Mouse (Mus musculus): ENCODE results near the gene Pnmt. TPM values are rescaled to one million over a fixed set of nuclear protein-coding genes. Genes with fewer than 3 reads are reported as not detected.

Pnmt gene
- total RNA-seq, 2 experiments from 2014 or later = 1.3 to 1.7 TPM

GRCm38 (mm10) chr11:98406621-98407020, 20.4 kb downstream of the Pnmt start:
- intact Hi-C loops (cut with DNase I) = no loop called here
- no peak for DNase-seq (ENCODE audit: low spot score)

- no peak for DNase-seq (ENCODE audit: low spot score)
- intact Hi-C loops (cut with DNase I) = no loop called here
Observed at GRCm38 (mm10) chr11:98408872-98409271, 22.6 kb downstream of the Pnmt start.

GRCm38 (mm10) chr11:98409341-98409822, 23.1 kb downstream of the Pnmt start:
- no peak for DNase-seq (ENCODE audit: low spot score)
- intact Hi-C loops (cut with DNase I) = no loop called here

GRCm38 (mm10) chr11:98412273-98412796, 26.1 kb downstream of the Pnmt start, which contains the start of gene Erbb2:
Gene Erbb2, plus strand, starts transcription at chr11:98412470.
- intact Hi-C loops (cut with DNase I) = no loop called here
- DNase-seq (ENCODE audit: low spot score) = peak; percentile 55

- no peak for DNase-seq (ENCODE audit: low spot score)
- intact Hi-C loops (cut with DNase I) = no loop called here
Observed at GRCm38 (mm10) chr11:98412797-98413301, 26.6 kb downstream of the Pnmt start.

GRCm38 (mm10) chr11:98413731-98414130, 27.5 kb downstream of the Pnmt start:
- intact Hi-C loops (cut with DNase I) = no loop called here
- no peak for DNase-seq (ENCODE audit: low spot score)

GRCm38 (mm10) chr11:98414162-98414561, 27.9 kb downstream of the Pnmt start:
- intact Hi-C loops (cut with DNase I) = no loop called here
- DNase-seq (ENCODE audit: low spot score) = no peak

- intact Hi-C loops (cut with DNase I) = no loop called here
- no peak for DNase-seq (ENCODE audit: low spot score)
Observed at GRCm38 (mm10) chr11:98417074-98417473, 30.8 kb downstream of the Pnmt start.

- no peak for DNase-seq (ENCODE audit: low spot score)
Observed at GRCm38 (mm10) chr11:98418273-98418672, 32.0 kb downstream of the Pnmt start.

GRCm38 (mm10) chr11:98418939-98419547, 32.8 kb downstream of the Pnmt start:
- intact Hi-C loops (cut with DNase I) = no loop called here
- DNase-seq (ENCODE audit: low spot score) = no peak

More at GRCm38 (mm10) chr11:98418273-98418672, 32.0 kb downstream of the Pnmt start:
- intact Hi-C loops (cut with DNase I) = no loop called here

- DNase-seq (ENCODE audit: low spot score) = no peak
- intact Hi-C loops (cut with DNase I) = no loop called here
Observed at GRCm38 (mm10) chr11:98426592-98426991, 40.3 kb downstream of the Pnmt start.

- intact Hi-C loops (cut with DNase I) = no loop called here
- no peak for DNase-seq (ENCODE audit: low spot score)
Observed at GRCm38 (mm10) chr11:98428436-98428835, 42.2 kb downstream of the Pnmt start.

- intact Hi-C loops (cut with DNase I) = no loop called here
- DNase-seq (ENCODE audit: low spot score) = no peak
Observed at GRCm38 (mm10) chr11:98431743-98432502, 45.7 kb downstream of the Pnmt start.

GRCm38 (mm10) chr11:98435723-98436122, 49.5 kb downstream of the Pnmt start:
- intact Hi-C loops (cut with DNase I) = loop anchor here (5.0 kb wide), 1 partner anchor 33 kb away; the partner anchor contains the start of gene Pgap3
- DNase-seq (ENCODE audit: low spot score) = no peak

GRCm38 (mm10) chr11:98437441-98437840, 51.2 kb downstream of the Pnmt start:
- DNase-seq (ENCODE audit: low spot score) = no peak
- intact Hi-C loops (cut with DNase I) = loop anchor here (5.0 kb wide), 1 partner anchor 35 kb away; the partner anchor contains the start of gene Pgap3

Other genes with a start within 250 kb of the Pnmt start
- gene Fbxl20, start 236.0 kb upstream of the Pnmt start, total RNA-seq (2021) = 10 to 100 TPM; 21.4 to 23.1 TPM
- 10 to 100 TPM; 40.0 to 40.6 TPM for gene Med1, start 193.2 kb upstream of the Pnmt start, total RNA-seq (2021)
- 10 to 100 TPM; 20.7 to 23.0 TPM for gene Cdk12, start 183.4 kb upstream of the Pnmt start, total RNA-seq (2021)
- gene Neurod2, start 56.8 kb upstream of the Pnmt start, total RNA-seq (2021) = not detected
- gene Ppp1r1b, start 38.0 kb upstream of the Pnmt start, total RNA-seq (2021) = 1 to 10 TPM; 5.3 to 5.8 TPM
- 10 to 100 TPM; 19.7 to 24.9 TPM for gene Stard3, start 28.1 kb upstream of the Pnmt start, total RNA-seq (2021)
- gene Tcap, start 2.6 kb upstream of the Pnmt start, total RNA-seq (2021) = 1,000 to 10,000 TPM; 1,084 to 2,520 TPM
- 1 to 10 TPM; 8.4 to 9.3 TPM for gene Pgap3, start 14.0 kb downstream of the Pnmt start, total RNA-seq (2021)
- gene Erbb2, start 26.0 kb downstream of the Pnmt start, total RNA-seq (2021) = 1 to 10 TPM; 7.7 to 9.2 TPM
- gene Mien1, start 52.5 kb downstream of the Pnmt start, total RNA-seq (2021) = 10 to 100 TPM; 49.0 to 54.6 TPM
- not detected for gene Grb7, start 59.9 kb downstream of the Pnmt start, total RNA-seq (2021)
- under 1 TPM; 0.44 to 0.61 TPM for gene Ikzf3, start 159.6 kb downstream of the Pnmt start, total RNA-seq (2021)
- not detected for gene Zpbp2, start 164.6 kb downstream of the Pnmt start, total RNA-seq (2021)
- 10 to 100 TPM; 35.6 to 37.8 TPM for gene Ormdl3, start 200.9 kb downstream of the Pnmt start, total RNA-seq (2021)
- gene Lrrc3c, start 211.8 kb downstream of the Pnmt start, total RNA-seq (2021) = not detected
- gene Gm12355, start 239.2 kb downstream of the Pnmt start, total RNA-seq (2021) = 1 to 10 TPM; 7.2 to 7.7 TPM
- 1 to 10 TPM; 2.7 to 3.3 TPM for gene Gsdma3, start 239.9 kb downstream of the Pnmt start, total RNA-seq (2021)